Mouse (Mus musculus) brain, embryonic 14.5 days (tissue): ENCODE results near the gene Asb5.

Experiments used
- CTCF ChIP-seq: fragments of 200-500 bp; IDR thresholded peaks from 2 replicates; pipeline ENCODE4 v1.5.1; 2012; ENCODE audit warnings: inconsistent platforms, mild to moderate bottlenecking, moderate library complexity, borderline replicate concordance; ENCODE audit not compliant: insufficient read depth, insufficient read length; ENCODE audit errors: extremely low read depth
- POLR2A ChIP-seq: fragments of 200-500 bp; IDR thresholded peaks from 2 replicates; pipeline ENCODE4 v1.6.1; 2012; ENCODE audit warnings: mild to moderate bottlenecking, inconsistent platforms, borderline replicate concordance; ENCODE audit not compliant: poor library complexity, insufficient read depth, insufficient read length, severe bottlenecking; ENCODE audit errors: extremely low read depth

DNA sequence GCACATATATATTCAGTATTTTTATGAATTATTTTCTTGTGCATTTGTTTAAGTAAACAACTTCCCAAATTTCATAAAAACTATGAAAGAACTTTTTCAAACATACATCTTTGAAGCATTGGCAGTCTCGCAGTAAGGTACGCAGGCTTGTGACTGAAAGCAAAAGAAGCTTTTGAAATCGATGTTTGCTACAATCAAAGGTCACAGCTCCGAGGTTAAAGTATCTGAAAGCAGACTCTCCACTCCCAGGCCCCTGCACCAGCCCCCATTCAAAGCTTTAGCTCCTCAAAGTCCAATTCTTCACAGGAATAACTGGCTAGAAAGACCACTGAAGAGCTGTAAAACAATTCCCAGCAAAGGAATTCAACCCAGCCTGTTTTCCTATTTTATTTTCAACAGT is 8.9 kb upstream of the Asb5 start:
- TF ChIP-seq CTCF (no peak), POLR2A (no peak)
